Mouse (Mus musculus) frontal cortex, adult 2 months (tissue): Measurements from ENCODE around the gene Dhx37. TPM values are rescaled to one million over a fixed set of nuclear protein-coding genes. Genes with fewer than 3 reads are reported as not detected.
"Not testable (repeated sequence)": the region's sequence is repeated elsewhere in the genome, so short reads cannot be mapped to it uniquely, and the experiment has no call there.

ENCODE experiments used
- DNase-seq, 2 experiments: peaks; one replicate each; pipeline ENCODE4 v3.0.0; 2022; ENCODE audit warnings: low spot score in 1 of 2; ENCODE audit errors: extremely low spot score in 1 of 2
- polyA plus RNA-seq: library from polyadenylated mRNA; depleted of rRNA; stranded (reverse); fragments of >200 nt; gene quantifications from 2 replicates; pipeline ENCODE4 v1.2.3, GENCODE M21; 2012

The Dhx37 gene
- polyA plus RNA-seq, 1 experiment = 17.2 TPM

DNA sequence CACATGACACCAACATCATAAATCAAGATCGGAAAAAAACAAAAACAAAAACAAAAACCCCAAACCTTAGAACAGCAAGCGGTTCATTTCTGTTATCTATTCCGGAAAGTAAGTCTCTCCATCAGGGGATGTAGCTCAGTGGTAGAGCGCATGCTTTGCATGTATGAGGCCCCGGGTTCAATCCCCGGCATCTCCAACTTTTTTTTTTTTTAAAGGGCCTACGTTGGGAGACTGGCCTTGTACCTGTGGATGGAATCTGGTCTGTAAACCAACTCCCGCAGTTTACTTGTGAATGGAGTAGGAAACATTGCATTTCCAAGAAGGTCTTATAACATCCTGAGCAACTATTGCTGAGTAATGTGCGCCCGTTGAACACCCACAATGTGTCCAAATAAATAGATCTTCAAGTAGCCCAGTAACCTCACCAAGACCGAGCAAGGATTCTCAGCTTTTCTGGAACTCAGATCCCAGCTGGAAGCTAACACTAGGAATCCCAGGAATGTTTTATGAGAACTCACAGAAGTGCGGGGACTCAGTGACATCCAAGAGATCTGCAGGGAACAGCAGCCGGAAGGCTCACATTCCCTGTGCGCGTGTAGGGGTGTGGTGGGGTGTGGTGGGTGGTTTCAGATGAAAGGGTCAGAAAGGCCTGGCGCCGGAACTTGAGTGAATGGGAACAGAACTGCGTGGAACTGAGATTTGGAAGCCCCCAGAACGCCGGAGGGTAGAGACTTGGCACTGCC, 24.4 kb downstream of the Dhx37 start:
- DNase-seq = peak in 1 of 2 experiments; percentile 83

DNA sequence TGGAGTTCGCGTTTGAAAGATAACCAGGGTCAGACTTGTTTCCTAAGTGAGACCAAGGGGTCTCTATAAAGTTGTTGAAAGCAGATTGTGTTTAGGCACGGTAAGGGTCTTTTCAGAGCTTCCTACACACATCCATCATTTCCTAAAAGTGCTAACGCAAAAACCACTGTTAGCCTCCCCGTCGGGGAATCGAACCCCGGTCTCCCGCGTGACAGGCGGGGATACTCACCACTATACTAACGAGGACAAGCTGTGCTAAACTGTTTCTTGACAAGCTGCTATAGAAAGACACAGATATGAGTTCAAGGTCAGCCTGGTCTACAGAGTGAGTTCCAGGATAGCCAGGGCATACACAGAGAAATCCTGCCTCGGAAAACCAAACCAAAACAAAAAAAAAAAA, 25.1 kb downstream of the Dhx37 start:
- peak; percentile 67 to 98 for DNase-seq

GRCm38 (mm10) chr5:125407910-125408575, 25.9 kb downstream of the Dhx37 start:
- no peak for DNase-seq

- no peak for DNase-seq
These were observed 26.7 kb downstream of the Dhx37 start for GRCm38 (mm10) chr5:125407020-125407830.

- peak in 1 of 2 experiments; percentile 69 for DNase-seq
These were observed 27.5 kb downstream of the Dhx37 start for GRCm38 (mm10) chr5:125406322-125407016.

GRCm38 (mm10) chr5:125405546-125406248, 28.2 kb downstream of the Dhx37 start:
- peak; percentile 82 to 97 for DNase-seq

DNA sequence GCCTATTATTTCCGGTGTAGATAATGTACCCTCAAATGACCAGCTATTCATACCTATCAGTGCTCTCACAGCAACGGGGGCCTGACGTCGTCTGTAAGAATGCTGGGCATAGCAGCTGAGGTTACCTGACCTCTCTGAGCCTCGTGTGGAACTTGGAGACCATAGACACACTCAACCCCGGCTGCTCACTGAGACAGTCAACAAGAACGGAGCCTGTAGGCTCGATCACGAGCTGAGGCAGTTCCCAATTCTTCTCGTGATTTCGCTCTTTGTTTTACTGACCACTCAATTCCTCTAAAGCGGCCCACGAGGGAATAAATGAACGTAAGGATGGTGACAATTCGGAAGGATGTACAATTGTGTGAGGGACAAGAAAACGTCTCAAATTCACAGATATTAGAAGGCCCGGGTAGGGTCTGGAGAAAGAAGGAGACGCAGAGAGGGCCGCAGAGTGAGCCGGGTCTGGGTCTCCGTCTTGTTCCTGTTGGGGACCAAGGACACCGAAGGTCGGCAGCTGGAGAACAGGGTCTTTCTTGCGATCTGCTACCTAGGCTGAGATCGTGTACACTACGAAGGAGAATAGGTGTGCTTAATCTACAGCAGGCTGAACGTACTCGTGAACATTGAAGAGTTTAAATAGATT, 28.9 kb downstream of the Dhx37 start:
- peak; percentile 57 to 71 for DNase-seq

- DNase-seq = no peak
These were observed 29.4 kb downstream of the Dhx37 start for GRCm38 (mm10) chr5:125404536-125404902.

DNA sequence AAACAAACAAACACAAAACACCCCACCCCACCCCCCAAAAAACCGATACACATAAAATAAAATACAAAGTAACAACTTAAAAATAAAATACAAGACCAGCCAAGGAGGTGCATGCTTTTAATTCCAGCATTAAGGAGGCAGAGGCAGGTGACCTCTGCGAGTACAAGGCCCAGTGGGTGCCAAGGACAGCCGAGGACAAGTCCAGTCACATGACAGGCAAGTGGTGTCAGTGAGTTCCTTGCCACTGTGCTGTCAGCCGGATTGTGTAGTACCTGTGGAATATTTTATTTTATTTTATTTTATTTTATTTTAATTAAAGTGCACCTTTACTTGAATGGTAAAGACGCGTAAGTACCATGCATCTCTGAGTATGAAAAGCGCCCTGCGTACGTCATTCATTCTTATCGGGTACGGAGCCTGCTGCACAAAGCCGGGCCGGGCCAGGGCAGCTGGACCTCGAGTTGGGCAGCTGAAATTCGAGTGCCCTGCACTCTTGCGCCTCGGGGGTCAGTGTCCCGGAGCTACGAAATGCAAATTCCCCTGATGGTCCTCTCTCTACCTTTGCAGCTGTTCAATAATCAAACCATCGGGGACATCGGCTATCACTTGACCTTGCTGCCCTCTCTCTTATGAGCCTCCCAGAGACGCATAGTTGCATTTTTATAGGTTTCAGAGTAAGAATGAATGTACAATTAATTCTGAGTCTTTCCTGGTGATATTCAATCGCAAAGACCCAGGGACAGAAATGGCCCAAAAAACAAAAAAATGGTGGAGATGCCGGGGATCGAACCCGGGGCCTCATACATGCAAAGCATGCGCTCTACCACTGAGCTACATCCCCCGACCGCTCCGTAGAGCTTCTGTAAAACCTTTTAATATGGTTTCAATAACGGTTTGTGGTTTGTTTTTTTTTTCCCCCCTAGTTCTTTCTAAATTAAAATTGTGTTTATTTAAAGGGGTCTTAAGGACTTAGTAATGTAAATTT, 30.1 kb downstream of the Dhx37 start:
- peak in 1 of 2 experiments; percentile 92 for DNase-seq

- DNase-seq = no peak
These were observed 30.9 kb downstream of the Dhx37 start for GRCm38 (mm10) chr5:125402991-125403390.

GRCm38 (mm10) chr5:125402476-125402875, 31.4 kb downstream of the Dhx37 start:
- no peak for DNase-seq

- no peak for DNase-seq
These were observed 33.0 kb downstream of the Dhx37 start for GRCm38 (mm10) chr5:125400903-125401302.

GRCm38 (mm10) chr5:125395008-125395407, 38.9 kb downstream of the Dhx37 start:
- DNase-seq = no peak

DNA sequence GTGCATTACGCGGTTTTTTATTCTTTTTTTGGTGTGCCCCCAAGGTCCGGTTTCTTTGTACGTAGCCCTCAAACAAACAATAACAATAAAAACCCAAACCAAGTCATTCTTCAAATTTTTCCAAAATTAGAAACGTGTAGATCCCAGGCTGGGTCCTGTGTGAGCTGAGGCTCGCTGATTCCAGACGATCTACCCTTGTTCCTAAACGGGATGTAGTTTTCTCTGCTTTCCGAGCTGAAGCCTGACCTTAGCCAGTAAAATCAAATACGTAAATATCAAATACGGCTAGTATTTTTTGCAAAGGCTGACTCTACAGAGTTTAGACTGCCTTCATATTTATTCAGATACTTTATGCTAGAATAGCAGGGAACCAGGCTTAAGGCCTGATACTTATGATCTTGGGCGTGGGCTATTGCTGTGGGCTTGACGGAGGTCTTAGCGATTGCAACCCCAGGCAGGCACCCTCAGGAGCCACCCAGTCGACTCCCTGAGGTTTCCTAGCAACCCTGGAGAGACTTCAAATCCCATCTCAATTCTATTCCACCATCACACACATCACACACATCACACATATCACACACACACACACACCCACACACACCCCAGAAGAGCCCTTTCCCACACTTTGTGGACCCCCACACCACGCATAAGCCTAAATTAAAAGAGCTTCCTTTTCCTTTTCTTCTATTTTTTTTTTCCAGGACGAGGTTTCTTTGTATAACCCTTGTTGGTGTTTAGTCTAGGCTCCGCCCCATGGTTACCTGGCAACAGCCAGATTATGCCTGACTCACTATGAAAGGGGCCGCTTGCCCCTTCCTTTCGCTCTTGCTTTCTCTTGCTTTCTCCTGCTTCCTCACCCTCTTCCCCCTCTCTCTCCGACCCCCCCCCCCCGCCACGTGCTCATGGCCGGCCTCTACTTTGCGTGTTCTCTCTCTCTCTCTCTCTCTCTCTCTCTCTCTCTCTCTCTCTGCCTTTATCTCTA, 40.0 kb downstream of the Dhx37 start:
- DNase-seq = peak; percentile 72 to 73

GRCm38 (mm10) chr5:125392977-125393621, 40.8 kb downstream of the Dhx37 start:
- DNase-seq = peak; percentile 95 to 97

DNA sequence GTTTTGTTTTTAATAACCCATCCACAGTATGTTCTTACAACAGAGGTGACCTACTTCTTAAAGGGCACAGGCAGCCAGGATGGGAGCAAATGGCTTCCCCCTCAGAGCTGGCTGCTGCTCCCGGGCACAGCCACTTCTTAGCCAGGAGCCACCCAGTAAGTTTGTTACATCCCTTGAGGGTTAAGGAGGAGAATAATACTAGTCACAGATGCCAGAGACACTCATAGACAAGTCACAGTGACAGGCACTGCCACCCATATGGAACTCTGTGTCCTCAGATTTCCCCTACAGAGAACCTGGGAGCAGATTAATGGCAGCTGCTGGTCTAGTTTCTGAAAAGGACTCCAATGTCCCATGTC, 41.3 kb downstream of the Dhx37 start:
- DNase-seq = no peak

DNA sequence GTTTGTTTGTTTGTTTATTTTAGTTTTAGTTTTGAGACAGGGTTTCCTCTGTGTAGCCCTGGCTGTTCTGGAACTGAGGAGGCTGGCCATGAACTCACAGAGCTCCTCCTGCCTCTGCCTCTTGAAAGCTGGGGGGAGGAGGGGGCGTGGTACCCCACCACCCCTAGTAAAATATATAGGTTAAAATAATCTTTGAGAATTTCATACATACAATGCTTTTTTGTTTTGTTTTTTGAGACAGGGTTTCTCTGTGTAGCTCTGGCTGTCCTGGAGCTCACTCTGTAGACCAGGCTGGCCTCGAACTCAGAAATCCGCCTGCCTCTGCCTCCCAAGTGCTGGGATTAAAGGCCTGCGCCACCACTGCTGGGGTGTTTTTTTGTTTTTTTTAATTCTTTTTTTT, 41.7 kb downstream of the Dhx37 start:
- not testable (repeated sequence) for DNase-seq
